Mouse (Mus musculus): ENCODE results near the gene Aplp1.

- no peak for TF ChIP-seq CTCF (IDR thresholded peaks at IDR 0.05; ENCODE audit: low read depth, low read length)
- no peak for TF ChIP-seq POLR2A (IDR thresholded peaks at IDR 0.05; ENCODE audit: insufficient read depth, low read length)
- no peak for TF ChIP-seq EP300 (IDR thresholded peaks at IDR 0.05; ENCODE audit: insufficient read depth, low read depth, low read length)
Observed at GRCm38 (mm10) chr7:30411023-30411422, 34.3 kb downstream of the Aplp1 start.
